Comparison of ENCODE assay signal across 16 mouse cellular contexts in genomic region chr19:25385981-25386380, GRCm38 (mm10).
DNase-seq lines count a peak whose midpoint lies in the region; ATAC-seq lines count a peak whose summit lies in the region.
"Had no signal": no experiment of that assay in that cellular context is flagged by ENCODE, and none has a peak within 500 bp of the region (broad histone marks: within the 10 kb centered on the region; RNA-seq: fewer than 3 reads in every experiment).

No protein-coding gene starts in this region.

- peak overlapping the region; percentile 55 for H3K9ac ChIP-seq in heart, embryonic 12.5 days
- no peak overlapping the region for H3K9ac ChIP-seq in limb, embryonic 13.5 days
- H3K9ac ChIP-seq: hindbrain, embryonic 12.5 days; liver, embryonic 14.5 days had no signal

- no peaks in the 10 kb centered on the region for H3K9me3 ChIP-seq in heart, embryonic 10.5 days
- no peaks in the 10 kb centered on the region for H3K9me3 ChIP-seq in heart, embryonic 12.5 days (replicated peaks)
- H3K9me3 ChIP-seq in limb, embryonic 13.5 days, result no peaks in the 10 kb centered on the region
- H3K9me3 ChIP-seq: hindbrain, embryonic 12.5 days had no signal

- 42% methylated on average over 8 of the region's 8 CpGs for WGBS in heart, embryonic 10.5 days
- WGBS in heart, embryonic 12.5 days, result 40% methylated on average over 8 of the region's 8 CpGs
- 70% methylated on average over 8 of the region's 8 CpGs for WGBS in limb, embryonic 13.5 days

- H3K27me3 ChIP-seq in heart, embryonic 10.5 days (ENCODE audit: insufficient read depth, poor library complexity, severe bottlenecking), result no peaks in the 10 kb centered on the region
- H3K27me3 ChIP-seq in heart, embryonic 12.5 days (replicated peaks), result no peaks in the 10 kb centered on the region
- no peaks in the 10 kb centered on the region for H3K27me3 ChIP-seq in limb, embryonic 13.5 days
- H3K27me3 ChIP-seq: hindbrain, embryonic 12.5 days had no signal

- no peak overlapping the region for H3K4me3 ChIP-seq in heart, embryonic 10.5 days
- H3K4me3 ChIP-seq in heart, embryonic 12.5 days, result peak overlapping the region; percentile 12; the same call in 1 of the 2 replicates
- H3K4me3 ChIP-seq in limb, embryonic 13.5 days, result no peak overlapping the region
- H3K4me3 ChIP-seq: hindbrain, embryonic 12.5 days had no signal

- H3K4me1 ChIP-seq in heart, embryonic 10.5 days, result peaks cover 79% of the 10 kb centered on the region
- peaks cover 67% of the 10 kb centered on the region for H3K4me1 ChIP-seq in heart, embryonic 12.5 days (replicated peaks)
- H3K4me1 ChIP-seq in limb, embryonic 13.5 days, result peaks cover 47% of the 10 kb centered on the region

- H3K27ac ChIP-seq in heart, embryonic 10.5 days, result peak overlapping the region; percentile 81
- H3K27ac ChIP-seq in heart, embryonic 12.5 days (ENCODE audit: poor library complexity, severe bottlenecking), result peak overlapping the region; percentile 72
- no peak overlapping the region for H3K27ac ChIP-seq in limb, embryonic 13.5 days
- H3K27ac ChIP-seq: hindbrain, embryonic 12.5 days; liver, embryonic 14.5 days had no signal

- peaks cover 8% of the 10 kb centered on the region; the same call in 1 of the 2 replicates for H3K36me3 ChIP-seq in heart, embryonic 10.5 days
- H3K36me3 ChIP-seq in heart, embryonic 12.5 days, result peaks cover 12% of the 10 kb centered on the region
- H3K36me3 ChIP-seq in limb, embryonic 13.5 days, result no peaks in the 10 kb centered on the region; the same call in 1 of the 2 replicates
- H3K36me3 ChIP-seq: G1E; hindbrain, embryonic 12.5 days had no signal

- H3K4me2 ChIP-seq in heart, embryonic 12.5 days, result peak overlapping the region; percentile 54
- 0 out of 2 replicates have a peak overlapping the region, but pooled peaks have one; percentile 3 for H3K4me2 ChIP-seq in limb, embryonic 13.5 days (replicated peaks)
- H3K4me2 ChIP-seq: hindbrain, embryonic 12.5 days had no signal

- no peak for ATAC-seq in heart, embryonic 12.5 days (ENCODE audit: insufficient number of reproducible peaks, low FRiP score)
- no peak for ATAC-seq in limb, embryonic 13.5 days (ENCODE audit: low FRiP score, low read depth)
- ATAC-seq: intestine, embryonic 16.5 days had no signal

- intact Hi-C loops in left cerebral cortex, postnatal 4 days (cut with DNase I), result no loop called here

- DNase-seq in heart, embryonic 10.5 days (ENCODE audit: low spot score), result no peak
- DNase-seq in heart, adult 9 months (ENCODE audit: low spot score in 2 of 2), result no peak
- peak; percentile 47 for DNase-seq in Muller cell, postnatal 12 days (ENCODE audit: inconsistent ontology term)
- DNase-seq in cerebellum, postnatal 14 days, result no peak
- no peak for DNase-seq in left cerebral cortex, postnatal 4 days
- DNase-seq: cerebellum, adult 11 months; kidney, postnatal 10 days; layer of hippocampus, adult 9-11 months; right cerebral cortex, adult 18-20 months; thymus, postnatal 36 days had no signal
